Mouse (Mus musculus) brain, embryonic 14.5 days (tissue): ENCODE measurements around the gene Hecw2.

ENCODE experiments used
- CTCF ChIP-seq: fragments of 200-500 bp; IDR thresholded peaks from 2 replicates; pipeline ENCODE4 v1.5.1; 2012; ENCODE audit warnings: inconsistent platforms, mild to moderate bottlenecking, moderate library complexity, borderline replicate concordance; ENCODE audit not compliant: insufficient read depth, insufficient read length; ENCODE audit errors: extremely low read depth
- POLR2A ChIP-seq: fragments of 200-500 bp; IDR thresholded peaks from 2 replicates; pipeline ENCODE4 v1.6.1; 2012; ENCODE audit warnings: mild to moderate bottlenecking, inconsistent platforms, borderline replicate concordance; ENCODE audit not compliant: poor library complexity, insufficient read depth, insufficient read length, severe bottlenecking; ENCODE audit errors: extremely low read depth

- TF ChIP-seq POLR2A, result no peak
- no peak for TF ChIP-seq CTCF
Measured at GRCm38 (mm10) chr1:53931314-53931713, 263.7 kb downstream of the Hecw2 start.
